Mouse (Mus musculus): ENCODE measurements at regions not wholly inside any gene's neighbourhood (a gene's known extent, or its start where the extent isn't known, plus 50 kb on each side); places are given as distances from the start of the nearest gene placed in this dataset.

GRCm38 (mm10) chr2:39299798-39300382 lies 73.6 kb upstream of the Ppp6c start:
- H3K4me2 ChIP-seq (replicated peaks), result no peak overlapping the region
- no peak overlapping the region for H3K4me3 ChIP-seq (replicated peaks)
- H3K36me3 ChIP-seq, result no peaks in the 10 kb centered on the region
- H3K9me3 ChIP-seq, result no peaks in the 10 kb centered on the region
- WGBS, result 81% methylated on average over 2 of the region's 2 CpGs
- no peak overlapping the region for H3K27ac ChIP-seq
- no peak for ATAC-seq
- no peaks in the 10 kb centered on the region for H3K4me1 ChIP-seq (replicated peaks)
- H3K9ac ChIP-seq (replicated peaks), result no peak overlapping the region
- H3K27me3 ChIP-seq, result no peaks in the 10 kb centered on the region

GRCm38 (mm10) chr2:39299290-39299689 lies 73.0 kb upstream of the Ppp6c start:
- H3K27ac ChIP-seq, result no peak overlapping the region
- H3K4me1 ChIP-seq (replicated peaks), result no peaks in the 10 kb centered on the region
- H3K4me3 ChIP-seq (replicated peaks), result no peak overlapping the region
- 79% methylated on average over 1 of the region's 1 CpGs for WGBS
- no peaks in the 10 kb centered on the region for H3K9me3 ChIP-seq
- no peak for ATAC-seq
- H3K4me2 ChIP-seq (replicated peaks), result no peak overlapping the region
- H3K36me3 ChIP-seq, result no peaks in the 10 kb centered on the region
- H3K27me3 ChIP-seq, result no peaks in the 10 kb centered on the region
- no peak overlapping the region for H3K9ac ChIP-seq (replicated peaks)

DNA sequence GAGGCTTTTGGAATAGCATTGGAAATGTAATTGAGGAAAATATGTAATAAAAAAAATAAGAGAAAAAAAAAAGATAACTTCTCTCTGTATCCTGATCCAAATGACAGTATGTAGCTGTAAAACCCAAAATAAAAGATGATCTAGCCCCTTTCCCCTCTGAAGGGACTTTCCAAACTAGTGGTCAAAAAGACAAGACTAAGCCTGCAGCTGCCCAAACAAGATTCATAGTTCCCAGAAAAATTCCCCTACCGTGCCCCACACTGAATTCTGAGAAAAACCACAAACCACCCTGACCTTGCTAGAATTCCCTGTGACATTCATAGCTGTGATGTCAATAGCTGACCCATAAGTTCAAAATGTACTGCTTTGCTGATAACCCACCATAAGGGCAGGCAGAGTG lies 69.2 kb upstream of the Ppp6c start:
- no peak overlapping the region for H3K4me3 ChIP-seq (replicated peaks)
- no peaks in the 10 kb centered on the region for H3K36me3 ChIP-seq
- no peak overlapping the region for H3K27ac ChIP-seq
- H3K4me2 ChIP-seq (replicated peaks), result no peak overlapping the region
- ATAC-seq, result no peak
- whole genome bisulfite sequencing, result 93% methylated on average over 1 of the region's 1 CpGs
- H3K4me1 ChIP-seq (replicated peaks), result no peaks in the 10 kb centered on the region
- H3K27me3 ChIP-seq, result no peaks in the 10 kb centered on the region
- H3K9me3 ChIP-seq, result no peaks in the 10 kb centered on the region
- H3K9ac ChIP-seq (replicated peaks), result no peak overlapping the region

DNA sequence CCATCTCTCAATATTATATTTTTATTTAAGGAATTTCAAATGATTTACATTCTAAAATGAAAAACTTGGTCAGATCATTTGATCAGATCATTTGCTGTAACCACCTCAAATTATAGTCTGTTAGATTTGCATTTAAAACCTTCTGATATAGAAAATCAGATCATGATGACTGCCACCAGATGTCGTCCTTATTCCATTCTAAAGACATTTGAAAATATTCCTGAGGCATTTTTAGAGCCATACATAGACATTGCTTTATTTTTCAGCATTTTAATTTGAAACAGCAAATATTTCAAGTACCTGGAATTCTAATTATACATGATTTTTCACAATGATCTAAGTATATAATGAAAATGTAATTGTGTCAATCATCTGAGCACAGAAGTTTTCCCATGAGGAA lies 52.0 kb upstream of the Ppp6c start:
- Histone ChIP-seq H3K4me1 (replicated peaks) (no peaks in the 10 kb centered on the region), H3K27me3 (no peaks in the 10 kb centered on the region), H3K4me3 (replicated peaks) (no peak overlapping the region), H3K4me2 (replicated peaks) (no peak overlapping the region), H3K9me3 (no peaks in the 10 kb centered on the region), H3K9ac (replicated peaks) (no peak overlapping the region), H3K36me3 (no peaks in the 10 kb centered on the region), H3K27ac (no peak overlapping the region)
- ATAC-seq, result no peak
- WGBS, result 65% methylated on average over 1 of the region's 1 CpGs
